Mouse (Mus musculus) lung, postnatal 0 days (tissue): ENCODE data around the gene Isoc2b.

Experiments used
- CTCF ChIP-seq: IDR thresholded peaks from 2 replicates; pipeline ENCODE4 v1.5.1; 2016; ENCODE audit warnings: antibody characterized with exemption, mild to moderate bottlenecking
- EP300 ChIP-seq: IDR thresholded peaks from 2 replicates; pipeline ENCODE4 v1.6.1; 2016; ENCODE audit warnings: antibody characterized with exemption, mild to moderate bottlenecking, control low read depth

DNA sequence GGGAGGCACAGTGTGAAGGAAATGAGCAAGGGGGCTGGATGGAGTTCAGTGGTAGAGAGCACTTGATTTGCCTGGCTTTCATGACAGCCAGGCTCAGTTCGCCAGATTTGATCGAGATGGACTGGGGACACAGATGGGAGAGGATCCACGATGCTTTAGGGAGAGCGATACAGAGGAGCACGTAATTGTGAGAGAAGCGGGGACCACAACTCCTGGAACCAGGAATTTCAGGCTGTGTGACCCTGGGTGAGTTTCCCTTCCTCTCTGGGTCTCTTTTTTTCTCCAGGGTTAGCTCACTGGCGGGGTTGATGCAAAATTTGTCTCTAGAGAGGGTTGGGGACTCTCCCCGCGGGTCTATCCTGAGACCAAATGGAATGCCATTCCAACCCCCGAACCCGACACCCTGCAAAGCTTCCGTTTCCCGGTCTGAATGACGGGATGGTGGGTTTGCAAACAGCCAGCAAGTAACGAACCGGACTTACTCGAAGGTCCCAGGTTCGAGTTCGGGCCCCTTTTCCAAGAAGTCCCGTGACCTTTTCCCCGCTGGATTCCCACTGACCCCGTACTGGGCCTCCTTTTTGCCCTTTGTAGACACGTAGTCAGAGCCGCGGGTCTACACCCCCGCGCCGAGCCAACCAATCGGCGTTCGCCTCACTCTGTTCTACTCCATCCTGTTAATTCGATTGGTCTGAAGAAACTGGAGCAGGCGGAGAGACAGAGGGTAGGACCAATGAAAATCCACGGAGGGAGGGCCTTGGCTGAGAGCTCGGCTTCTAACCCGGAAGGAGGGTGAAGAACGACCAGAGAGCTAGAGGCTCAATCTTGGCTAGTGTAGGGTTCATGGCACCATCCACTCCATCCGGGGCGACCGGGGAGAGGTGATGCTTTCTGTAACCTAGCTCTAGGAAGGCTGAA, 4.2 kb downstream of the Isoc2b start:
- TF ChIP-seq CTCF (no peak), EP300 (peak; percentile 33; the same call in 1 of the 2 replicates)
